Mouse (Mus musculus) lung, adult 2 months (tissue): ENCODE data around the gene Necab2. TPM values are rescaled to one million over a fixed set of nuclear protein-coding genes. Genes with fewer than 3 reads are reported as not detected.

Experiments
- DNase-seq: peaks from one replicate; pipeline ENCODE4 v3.0.0; 2022
- H3K4me1 ChIP-seq: fragments of 200-500 bp; 2 replicates; pipeline ENCODE4 v1.6.1; 2011; ENCODE audit warnings: low read length; ENCODE audit not compliant: control insufficient read depth, insufficient read depth
- H3K4me3 ChIP-seq: fragments of 200-500 bp; replicated peaks from 2 replicates; pipeline ENCODE3; 2011; ENCODE audit warnings: low read depth, mild to moderate bottlenecking, control low read depth, low read length; ENCODE audit errors: extremely low read depth
- CTCF ChIP-seq: fragments of 200-500 bp; IDR thresholded peaks from 2 replicates; pipeline ENCODE4 v1.5.1; 2011; ENCODE audit warnings: mild to moderate bottlenecking, low read length, control low read depth; ENCODE audit not compliant: insufficient read depth
- POLR2A ChIP-seq: fragments of 200-500 bp; IDR thresholded peaks from 2 replicates; pipeline ENCODE4 v1.6.1; 2011; ENCODE audit warnings: low read depth, mild to moderate bottlenecking, control low read depth, low read length, borderline replicate concordance; ENCODE audit errors: extremely low read depth
- WGBS: fragments of 180-500 bp; shearing (Covaris S2); methylation state at CpG from one replicate; pipeline ENCODE4 v1.1.7; 2018; 5-methylcytosine and 5-hydroxymethylcytosine counted together
- polyA plus RNA-seq: library from polyadenylated mRNA; depleted of rRNA; stranded (reverse); fragments of >200 nt; gene quantifications from 2 replicates; pipeline ENCODE4 v1.2.3, GENCODE M21; 2012

Necab2 gene
- polyA plus RNA-seq, 1 experiment, result 1.0 TPM

GRCm38 (mm10) chr8:119463709-119464108, 17.2 kb downstream of the Necab2 start:
- no peak for TF ChIP-seq CTCF
- TF ChIP-seq POLR2A, result no peak
- DNase-seq, result no peak
- Histone ChIP-seq H3K4me3 (no peak overlapping the region), H3K4me1 (no peaks in the 10 kb centered on the region)
- 52% methylated on average over 7 of the region's 7 CpGs for WGBS

- no peak for TF ChIP-seq POLR2A
- no peak for TF ChIP-seq CTCF
- no peak for DNase-seq
- no peaks in the 10 kb centered on the region for H3K4me1 ChIP-seq
- 6% methylated on average over 18 of the region's 18 CpGs for WGBS
- H3K4me3 ChIP-seq, result no peak overlapping the region
Observed at GRCm38 (mm10) chr8:119466105-119466504, 19.6 kb downstream of the Necab2 start.

- DNase-seq, result no peak
- no peak for TF ChIP-seq CTCF
- TF ChIP-seq POLR2A, result no peak
- WGBS, result 77% methylated on average over 10 of the region's 10 CpGs
- no peak overlapping the region for H3K4me3 ChIP-seq
- no peaks in the 10 kb centered on the region for H3K4me1 ChIP-seq
Observed at GRCm38 (mm10) chr8:119466794-119467193, 20.3 kb downstream of the Necab2 start.

- Histone ChIP-seq H3K4me1 (no peaks in the 10 kb centered on the region), H3K4me3 (no peak overlapping the region)
- DNase-seq, result no peak
- 73% methylated on average over 8 of the region's 8 CpGs for WGBS
- TF ChIP-seq POLR2A (no peak), CTCF (no peak)
Observed at GRCm38 (mm10) chr8:119468091-119468490, 21.6 kb downstream of the Necab2 start.

GRCm38 (mm10) chr8:119478684-119479083, 32.2 kb downstream of the Necab2 start:
- no peak for DNase-seq
- H3K4me3 ChIP-seq, result no peak overlapping the region
- WGBS, result 30% methylated on average over 5 of the region's 5 CpGs
- TF ChIP-seq CTCF, result no peak
- TF ChIP-seq POLR2A, result no peak
- no peaks in the 10 kb centered on the region for H3K4me1 ChIP-seq

- Histone ChIP-seq H3K4me3 (no peak overlapping the region), H3K4me1 (no peaks in the 10 kb centered on the region)
- 84% methylated on average over 11 of the region's 11 CpGs for WGBS
- no peak for DNase-seq
- TF ChIP-seq POLR2A (no peak), CTCF (no peak)
Observed at GRCm38 (mm10) chr8:119484145-119484896, 37.8 kb downstream of the Necab2 start.

GRCm38 (mm10) chr8:119487093-119487492, 40.6 kb downstream of the Necab2 start:
- Histone ChIP-seq H3K4me1 (peaks cover 3% of the 10 kb centered on the region; the same call in 1 of the 2 replicates), H3K4me3 (no peak overlapping the region)
- TF ChIP-seq CTCF (no peak), POLR2A (no peak)
- DNase-seq, result no peak
- 74% methylated on average over 7 of the region's 7 CpGs for WGBS

- 21% methylated on average over 6 of the region's 6 CpGs for WGBS
- Histone ChIP-seq H3K4me3 (no peak overlapping the region), H3K4me1 (no peaks in the 10 kb centered on the region)
- peak; percentile 53 for DNase-seq
- TF ChIP-seq CTCF (peak; percentile 78), POLR2A (no peak)
Observed at GRCm38 (mm10) chr8:119496848-119497247, 50.3 kb downstream of the Necab2 start.

GRCm38 (mm10) chr8:119499836-119500235, 53.3 kb downstream of the Necab2 start:
- no peak overlapping the region for H3K4me3 ChIP-seq
- WGBS, result 82% methylated on average over 2 of the region's 2 CpGs
- no peaks in the 10 kb centered on the region for H3K4me1 ChIP-seq
- DNase-seq, result no peak
- TF ChIP-seq CTCF, result no peak

- no peak for TF ChIP-seq CTCF
- Histone ChIP-seq H3K4me1 (no peaks in the 10 kb centered on the region), H3K4me3 (no peak within 1 kb of the TSS)
- DNase-seq, result no peak
- WGBS, result 49% methylated on average over 5 of the region's 5 CpGs
Observed at GRCm38 (mm10) chr8:119501598-119501997, 55.1 kb downstream of the Necab2 start, which contains the start of gene Slc38a8. Gene Slc38a8 (minus strand): TSS chr8:119501698.
